Mouse (Mus musculus) testis, adult 2 months (tissue): ENCODE data around the gene Sorl1.

Experiments
- CTCF ChIP-seq: fragments of 200-500 bp; IDR thresholded peaks from 2 replicates; pipeline ENCODE4 v1.5.1; 2012; ENCODE audit warnings: low read depth, mild to moderate bottlenecking, inconsistent platforms, low read length, moderate library complexity; ENCODE audit not compliant: control insufficient read depth, insufficient read depth, insufficient replicate concordance
- POLR2A ChIP-seq: fragments of 200-500 bp; IDR thresholded peaks from 2 replicates; pipeline ENCODE4 v1.6.1; 2012; ENCODE audit warnings: low read depth, mild to moderate bottlenecking, inconsistent platforms, low read length, moderate library complexity; ENCODE audit not compliant: control insufficient read depth

- no peak for TF ChIP-seq CTCF
- no peak for TF ChIP-seq POLR2A
Measured at GRCm38 (mm10) chr9:41915571-41915970, 208.5 kb downstream of the Sorl1 start.
